ENCODE assay signal across 8 mouse cellular contexts in genomic region chr6:51545219-51545859, GRCm38 (mm10). TPM values are rescaled to one million over a fixed set of nuclear protein-coding genes. Genes with fewer than 3 reads are reported as not detected.
DNase-seq lines count a peak whose midpoint lies in the region; ATAC-seq and TF ChIP-seq lines count a peak whose summit lies in the region.

No protein-coding gene starts in this region.

- H3K4me3 ChIP-seq in brown adipose tissue, adult 24 weeks (ENCODE audit: insufficient read depth, low read depth, low read length), result peak overlapping the region; percentile 69
- H3K4me3 ChIP-seq in lung, postnatal 0 days (ENCODE audit: low read depth, low read length), result peak overlapping the region; percentile 20; the same call in 1 of the 2 replicates

- no peaks in the 10 kb centered on the region for H3K27me3 ChIP-seq in lung, postnatal 0 days (replicated peaks; ENCODE audit: insufficient read depth, low read length)

- peak; percentile 50 for DNase-seq in thymus, postnatal 0 days (ENCODE audit: low spot score)
- no peak for DNase-seq in thymus, postnatal 10 days (ENCODE audit: low spot score in 2 of 2)
- peak; percentile 37 for DNase-seq in heart, postnatal 25 days (ENCODE audit: low spot score)
- DNase-seq in lung, postnatal 0 days (ENCODE audit: low spot score), result peak; percentile 69
- DNase-seq in testis, postnatal 14 days (ENCODE audit: low spot score), result peak; percentile 42
- DNase-seq in layer of hippocampus, postnatal 25 days (ENCODE audit: extremely low spot score in 1 of 2, low spot score in 1 of 2), result no peak
- no peak for DNase-seq in neural tube, embryonic 10.5 days (ENCODE audit: extremely low spot score, low spot score)

- 44% methylated on average over 11 of the region's 11 CpGs for WGBS in lung, postnatal 0 days

- intact Hi-C loops in heart, postnatal 25 days (cut with DNase I), result no loop called here

- H3K9me3 ChIP-seq in lung, postnatal 0 days (ENCODE audit: low read length), result no peaks in the 10 kb centered on the region

- no peak for TF ChIP-seq EP300 in lung, postnatal 0 days (IDR thresholded peaks at IDR 0.05)

- peak overlapping the region; percentile 42 for H3K4me2 ChIP-seq in lung, postnatal 0 days (replicated peaks; ENCODE audit: low read depth, low read length)

- peaks cover 7% of the 10 kb centered on the region; the same call in 1 of the 2 replicates for H3K4me1 ChIP-seq in brown adipose tissue, adult 24 weeks (ENCODE audit: control insufficient read depth, insufficient read depth, insufficient read length, low read length)
- no peaks in the 10 kb centered on the region for H3K4me1 ChIP-seq in lung, postnatal 0 days (ENCODE audit: insufficient read depth, low read depth, low read length)

- peak; percentile 62 for ATAC-seq in lung, postnatal 0 days

- peak overlapping the region; percentile 91 for H3K27ac ChIP-seq in brown adipose tissue, adult 24 weeks (replicated peaks; ENCODE audit: low read depth, low read length)
- H3K27ac ChIP-seq in lung, postnatal 0 days (ENCODE audit: low read length), result no peak overlapping the region

- H3K9ac ChIP-seq in lung, postnatal 0 days (replicated peaks; ENCODE audit: low read depth), result no peak overlapping the region

- no peak for TF ChIP-seq CTCF in lung, postnatal 0 days (IDR thresholded peaks at IDR 0.05)

- H3K36me3 ChIP-seq in lung, postnatal 0 days (ENCODE audit: insufficient read depth, low read length), result no peaks in the 10 kb centered on the region

RNA-seq across cellular contexts. Expression of gene Snx10, which starts 21.6 kb away (rescaled TPM):
- 19.5 and 20.2 TPM in 2 replicates for polyA plus RNA-seq in thymus, postnatal 0 days (2015; fragmentation: Nextera tagmentation; extraction: Ambion mirVana)
- polyA plus RNA-seq in brown adipose tissue, adult 24 weeks (2012; ENCODE audit: insufficient read depth, insufficient read length, missing spikeins), result 168 and 195 TPM in 2 replicates
- total RNA-seq in heart, postnatal 25 days (2021), result 10 to 100 TPM; 10.2 to 11.3 TPM
- polyA plus RNA-seq in lung, postnatal 0 days (2015; fragmentation: Nextera tagmentation; extraction: Ambion mirVana), result 11.8 and 14.3 TPM in 2 replicates
- total RNA-seq in layer of hippocampus, postnatal 25 days (2021), result 100 to 1,000 TPM in 1 of 2 experiments, 10 to 100 TPM in 1; 99.1 to 114 TPM

Comparison
In these comparisons a context has a peak if more than half of its experiments do, and no peak if none do; other contexts are left out.
1. DNase-seq: peak in thymus, postnatal 0 days (single experiment), heart, postnatal 25 days (single experiment), lung, postnatal 0 days (single experiment) and testis, postnatal 14 days (single experiment); none in thymus, postnatal 10 days (0 of 2), layer of hippocampus, postnatal 25 days (0 of 2) and neural tube, embryonic 10.5 days (single experiment).